Mouse (Mus musculus) stomach, postnatal 0 days (tissue): ENCODE results near the gene Ppp3cb. TPM values are rescaled to one million over a fixed set of nuclear protein-coding genes. Genes with fewer than 3 reads are reported as not detected.

ENCODE experiments used
- ATAC-seq: fragments of 200-750 bp; cut with Nextera tagmentation; 2 replicates; pipeline ENCODE4 v1.8.0; 2017; ENCODE audit not compliant: low FRiP score, low TSS enrichment
- DNase-seq: peaks from one replicate; pipeline ENCODE4 v3.0.0-alpha.2; 2016; ENCODE audit warnings: low spot score
- H3K27ac ChIP-seq: fragments of 300-500 bp; sonication (generic); replicated peaks from 2 replicates; pipeline ENCODE4 v1.5.1; 2014; ENCODE audit warnings: mild to moderate bottlenecking, control low read depth
- H3K27me3 ChIP-seq: fragments of 300-500 bp; sonication (generic); 2 replicates; pipeline ENCODE4 v1.6.1; 2014; ENCODE audit warnings: low read length; ENCODE audit not compliant: control insufficient read depth, insufficient read depth
- H3K36me3 ChIP-seq: fragments of 300-500 bp; sonication (generic); 2 replicates; pipeline ENCODE4 v1.6.1; 2014; ENCODE audit warnings: low read length, mixed read lengths; ENCODE audit not compliant: control insufficient read depth, insufficient read depth
- H3K4me1 ChIP-seq: fragments of 300-500 bp; sonication (generic); replicated peaks from 2 replicates; pipeline ENCODE4 v1.6.1; 2014; ENCODE audit warnings: antibody characterized with exemption; ENCODE audit not compliant: control insufficient read depth, insufficient read depth
- H3K4me2 ChIP-seq: fragments of 300-500 bp; sonication (generic); replicated peaks from 2 replicates; pipeline ENCODE4 v1.6.1; 2014; ENCODE audit warnings: low read depth, mild to moderate bottlenecking, control low read depth, moderate library complexity
- H3K4me3 ChIP-seq: fragments of 300-500 bp; sonication (generic); 2 replicates; pipeline ENCODE4 v1.5.1; 2014; ENCODE audit warnings: low read depth, low read length, control low read depth
- H3K9ac ChIP-seq: fragments of 300-500 bp; sonication (generic); 2 replicates; pipeline ENCODE4 v1.6.1; 2014; ENCODE audit warnings: mild to moderate bottlenecking, low read length, control low read depth, mixed read lengths
- H3K9me3 ChIP-seq: fragments of 300-500 bp; sonication (generic); 2 replicates; pipeline ENCODE4 v1.6.1; 2016; ENCODE audit warnings: low read length; ENCODE audit not compliant: control insufficient read depth
- CTCF ChIP-seq: IDR thresholded peaks from 2 replicates; pipeline ENCODE4 v1.5.1; 2016; ENCODE audit warnings: antibody characterized with exemption, low read depth, mild to moderate bottlenecking, moderate library complexity
- EP300 ChIP-seq: optimal IDR thresholded peaks from 2 replicates; pipeline ENCODE3; 2016; ENCODE audit warnings: antibody characterized with exemption
- WGBS: fragments of 180-500 bp; shearing (Covaris S2); extraction: QIAGEN DNeasy Blood & Tissue Kit; methylation state at CpG from one replicate; pipeline ENCODE4 v1.1.7; 2014; 5-methylcytosine and 5-hydroxymethylcytosine counted together
- polyA plus RNA-seq: library from polyadenylated mRNA; unstranded; fragments of >200 nt; fragmentation: Nextera tagmentation; extraction: Ambion mirVana; gene quantifications from 2 replicates; pipeline ENCODE4 v1.2.1, GENCODE M21; 2015

The Ppp3cb gene
- polyA plus RNA-seq, 1 experiment from 2014 or later = 21.2 TPM

- peaks cover 11% of the 10 kb centered on the region; the same call in 1 of the 2 replicates for H3K36me3 ChIP-seq
- no peak for TF ChIP-seq CTCF
- no peak for TF ChIP-seq EP300
- H3K27me3 ChIP-seq = no peaks in the 10 kb centered on the region
- H3K4me2 ChIP-seq = no peak within 1 kb of the TSS
- H3K27ac ChIP-seq = no peak within 1 kb of the TSS
- 73% methylated on average over 2 of the region's 2 CpGs for WGBS
- no peaks in the 10 kb centered on the region for H3K9me3 ChIP-seq
- no peak within 1 kb of the TSS for H3K4me3 ChIP-seq
- ATAC-seq (no peak), DNase-seq (no peak)
- H3K4me1 ChIP-seq = no peaks in the 10 kb centered on the region
- no peak within 1 kb of the TSS for H3K9ac ChIP-seq
These were observed 49.8 kb downstream of the Ppp3cb start, which contains the start of gene Mss51 for GRCm38 (mm10) chr14:20496603-20497002. Gene Mss51, minus strand, starts transcription at chr14:20496901.

- Histone ChIP-seq H3K27me3 (no peaks in the 10 kb centered on the region), H3K36me3 (no peaks in the 10 kb centered on the region), H3K27ac (no peak overlapping the region), H3K9ac (no peak overlapping the region), H3K4me2 (no peak overlapping the region), H3K4me3 (no peak overlapping the region), H3K4me1 (no peaks in the 10 kb centered on the region), H3K9me3 (no peaks in the 10 kb centered on the region)
- WGBS = 96% methylated on average over 5 of the region's 5 CpGs
- TF ChIP-seq EP300 = no peak
- no peak for TF ChIP-seq CTCF
- ATAC-seq = no peak
- DNase-seq = no peak
These were observed 60.3 kb downstream of the Ppp3cb start for GRCm38 (mm10) chr14:20486031-20486430.

- 78% methylated on average over 7 of the region's 7 CpGs for WGBS
- Histone ChIP-seq H3K9ac (no peak overlapping the region), H3K36me3 (no peaks in the 10 kb centered on the region), H3K27ac (no peak overlapping the region), H3K4me1 (no peaks in the 10 kb centered on the region), H3K9me3 (no peaks in the 10 kb centered on the region), H3K4me2 (no peak overlapping the region), H3K4me3 (no peak overlapping the region), H3K27me3 (no peaks in the 10 kb centered on the region)
- DNase-seq (no peak), ATAC-seq (no peak)
- no peak for TF ChIP-seq EP300
- TF ChIP-seq CTCF = no peak
These were observed 64.2 kb downstream of the Ppp3cb start for GRCm38 (mm10) chr14:20482051-20482751.

- Histone ChIP-seq H3K4me1 (0 out of 2 replicates have a peak, but pooled peaks cover 2% of the 10 kb centered on the region), H3K9me3 (no peaks in the 10 kb centered on the region), H3K4me2 (no peak overlapping the region), H3K27me3 (no peaks in the 10 kb centered on the region), H3K36me3 (no peaks in the 10 kb centered on the region), H3K27ac (peak overlapping the region; percentile 2; the same call in 1 of the 2 replicates), H3K4me3 (no peak overlapping the region), H3K9ac (no peak overlapping the region)
- ATAC-seq (no peak), DNase-seq (peak; percentile 54)
- 26% methylated on average over 5 of the region's 5 CpGs for WGBS
- TF ChIP-seq CTCF = no peak
- TF ChIP-seq EP300 = no peak
These were observed 65.2 kb downstream of the Ppp3cb start for GRCm38 (mm10) chr14:20481211-20481610.

GRCm38 (mm10) chr14:20480195-20480579, 66.2 kb downstream of the Ppp3cb start:
- ATAC-seq (no peak), DNase-seq (no peak)
- H3K9ac ChIP-seq = peak overlapping the region; percentile 78
- no peaks in the 10 kb centered on the region for H3K36me3 ChIP-seq
- TF ChIP-seq CTCF (no peak), EP300 (no peak)
- no peaks in the 10 kb centered on the region for H3K9me3 ChIP-seq
- H3K4me1 ChIP-seq = 0 out of 2 replicates have a peak, but pooled peaks cover 2% of the 10 kb centered on the region
- peak overlapping the region; percentile 72 for H3K4me3 ChIP-seq
- 62% methylated on average over 1 of the region's 1 CpGs for WGBS
- peak overlapping the region; percentile 78 for H3K4me2 ChIP-seq
- H3K27me3 ChIP-seq = no peaks in the 10 kb centered on the region
- H3K27ac ChIP-seq = peak overlapping the region; percentile 97; the same call in 1 of the 2 replicates
